Mouse (Mus musculus): ENCODE measurements around the gene Chst11. TPM values are rescaled to one million over a fixed set of nuclear protein-coding genes. Genes with fewer than 3 reads are reported as not detected.

The Chst11 gene
- polyA plus RNA-seq, 1 experiment from 2014 or later: 1.6 TPM

GRCm38 (mm10) chr10:83191982-83192381 lies 206.7 kb downstream of the Chst11 start:
- H3K4me3 ChIP-seq (ENCODE audit: low read depth, low read length): no peak overlapping the region
- H3K9ac ChIP-seq (ENCODE audit: low read length): no peak overlapping the region
- WGBS: 52% methylated on average over 6 of the region's 6 CpGs
- no peaks in the 10 kb centered on the region for H3K36me3 ChIP-seq (ENCODE audit: control insufficient read depth, insufficient read depth, low read length)
- no peaks in the 10 kb centered on the region for H3K4me1 ChIP-seq (ENCODE audit: control insufficient read depth, insufficient read depth, low read length)
- no peak overlapping the region for H3K27ac ChIP-seq (ENCODE audit: low read depth, low read length)
- no peaks in the 10 kb centered on the region for H3K9me3 ChIP-seq (ENCODE audit: control insufficient read depth, low read length)
- DNase-seq (ENCODE audit: low spot score, missing footprints): no peak
- no peak overlapping the region for H3K4me2 ChIP-seq
- ATAC-seq (ENCODE audit: low FRiP score): peak; percentile 62; the same call in 1 of the 2 replicates
- H3K27me3 ChIP-seq (ENCODE audit: control insufficient read depth, insufficient read depth, low read length): no peaks in the 10 kb centered on the region

- no peaks in the 10 kb centered on the region for H3K9me3 ChIP-seq (ENCODE audit: control insufficient read depth, low read length)
- ATAC-seq (ENCODE audit: low FRiP score) (0 out of 2 replicates have a peak, but pooled peaks have one; percentile 44), DNase-seq (ENCODE audit: low spot score, missing footprints) (peak; percentile 96)
- WGBS: 55% methylated on average over 11 of the region's 11 CpGs
- no peaks in the 10 kb centered on the region for H3K36me3 ChIP-seq (ENCODE audit: control insufficient read depth, insufficient read depth, low read length)
- H3K9ac ChIP-seq (ENCODE audit: low read length): no peak overlapping the region
- H3K27me3 ChIP-seq (ENCODE audit: control insufficient read depth, insufficient read depth, low read length): no peaks in the 10 kb centered on the region
- H3K27ac ChIP-seq (ENCODE audit: low read depth, low read length): no peak overlapping the region
- H3K4me2 ChIP-seq: no peak overlapping the region
- H3K4me3 ChIP-seq (ENCODE audit: low read depth, low read length): no peak overlapping the region
- no peaks in the 10 kb centered on the region for H3K4me1 ChIP-seq (ENCODE audit: control insufficient read depth, insufficient read depth, low read length)
Observed at GRCm38 (mm10) chr10:83197690-83198336, 212.5 kb downstream of the Chst11 start.

- no peaks in the 10 kb centered on the region for H3K9me3 ChIP-seq (ENCODE audit: control insufficient read depth, low read length)
- no peak overlapping the region for H3K9ac ChIP-seq (ENCODE audit: low read length)
- no peaks in the 10 kb centered on the region for H3K36me3 ChIP-seq (ENCODE audit: control insufficient read depth, insufficient read depth, low read length)
- H3K4me2 ChIP-seq: no peak overlapping the region
- H3K4me1 ChIP-seq (ENCODE audit: control insufficient read depth, insufficient read depth, low read length): no peaks in the 10 kb centered on the region
- H3K27ac ChIP-seq (ENCODE audit: low read depth, low read length): no peak overlapping the region
- ATAC-seq (ENCODE audit: low FRiP score) (no peak), DNase-seq (ENCODE audit: low spot score, missing footprints) (no peak)
- WGBS: 92% methylated on average over 5 of the region's 5 CpGs
- H3K27me3 ChIP-seq (ENCODE audit: control insufficient read depth, insufficient read depth, low read length): no peaks in the 10 kb centered on the region
- no peak overlapping the region for H3K4me3 ChIP-seq (ENCODE audit: low read depth, low read length)
Observed at GRCm38 (mm10) chr10:83198692-83199091, 213.4 kb downstream of the Chst11 start.

GRCm38 (mm10) chr10:83199290-83199689 lies 214.0 kb downstream of the Chst11 start:
- Histone ChIP-seq H3K27ac (ENCODE audit: low read depth, low read length) (no peak overlapping the region), H3K9me3 (ENCODE audit: control insufficient read depth, low read length) (no peaks in the 10 kb centered on the region), H3K36me3 (ENCODE audit: control insufficient read depth, insufficient read depth, low read length) (no peaks in the 10 kb centered on the region), H3K4me2 (no peak overlapping the region), H3K4me1 (ENCODE audit: control insufficient read depth, insufficient read depth, low read length) (no peaks in the 10 kb centered on the region), H3K4me3 (ENCODE audit: low read depth, low read length) (no peak overlapping the region), H3K9ac (ENCODE audit: low read length) (no peak overlapping the region), H3K27me3 (ENCODE audit: control insufficient read depth, insufficient read depth, low read length) (no peaks in the 10 kb centered on the region)
- DNase-seq (ENCODE audit: low spot score, missing footprints) (no peak), ATAC-seq (ENCODE audit: low FRiP score) (no peak)
- 84% methylated on average over 9 of the region's 9 CpGs for WGBS

GRCm38 (mm10) chr10:83201525-83201924 lies 216.2 kb downstream of the Chst11 start:
- ATAC-seq (ENCODE audit: low FRiP score) (no peak), DNase-seq (ENCODE audit: low spot score, missing footprints) (no peak)
- WGBS: 90% methylated on average over 7 of the region's 7 CpGs
- Histone ChIP-seq H3K36me3 (ENCODE audit: control insufficient read depth, insufficient read depth, low read length) (no peaks in the 10 kb centered on the region), H3K27ac (ENCODE audit: low read depth, low read length) (no peak overlapping the region), H3K27me3 (ENCODE audit: control insufficient read depth, insufficient read depth, low read length) (no peaks in the 10 kb centered on the region), H3K9me3 (ENCODE audit: control insufficient read depth, low read length) (no peaks in the 10 kb centered on the region), H3K4me3 (ENCODE audit: low read depth, low read length) (no peak overlapping the region), H3K4me2 (no peak overlapping the region), H3K4me1 (ENCODE audit: control insufficient read depth, insufficient read depth, low read length) (no peaks in the 10 kb centered on the region), H3K9ac (ENCODE audit: low read length) (no peak overlapping the region)

GRCm38 (mm10) chr10:83202906-83203702 lies 217.8 kb downstream of the Chst11 start:
- Histone ChIP-seq H3K27me3 (ENCODE audit: control insufficient read depth, insufficient read depth, low read length) (no peaks in the 10 kb centered on the region), H3K4me1 (ENCODE audit: control insufficient read depth, insufficient read depth, low read length) (no peaks in the 10 kb centered on the region), H3K9me3 (ENCODE audit: control insufficient read depth, low read length) (no peaks in the 10 kb centered on the region), H3K9ac (ENCODE audit: low read length) (no peak overlapping the region), H3K27ac (ENCODE audit: low read depth, low read length) (no peak overlapping the region), H3K4me3 (ENCODE audit: low read depth, low read length) (no peak overlapping the region), H3K36me3 (ENCODE audit: control insufficient read depth, insufficient read depth, low read length) (no peaks in the 10 kb centered on the region), H3K4me2 (no peak overlapping the region)
- DNase-seq (ENCODE audit: low spot score, missing footprints) (no peak), ATAC-seq (ENCODE audit: low FRiP score) (no peak)
- 91% methylated on average over 14 of the region's 14 CpGs for WGBS

- no peak for DNase-seq (ENCODE audit: low spot score, missing footprints)
- WGBS: 85% methylated on average over 7 of the region's 7 CpGs
- Histone ChIP-seq H3K4me1 (ENCODE audit: control insufficient read depth, insufficient read depth, low read length) (no peaks in the 10 kb centered on the region), H3K9ac (ENCODE audit: low read length) (no peak overlapping the region), H3K27me3 (ENCODE audit: control insufficient read depth, insufficient read depth, low read length) (no peaks in the 10 kb centered on the region), H3K36me3 (ENCODE audit: control insufficient read depth, insufficient read depth, low read length) (no peaks in the 10 kb centered on the region), H3K9me3 (ENCODE audit: control insufficient read depth, low read length) (no peaks in the 10 kb centered on the region), H3K4me2 (no peak overlapping the region), H3K27ac (ENCODE audit: low read depth, low read length) (no peak overlapping the region), H3K4me3 (ENCODE audit: low read depth, low read length) (no peak overlapping the region)
- ATAC-seq (ENCODE audit: low FRiP score): no peak
Observed at GRCm38 (mm10) chr10:83208436-83208835, 223.1 kb downstream of the Chst11 start.

GRCm38 (mm10) chr10:83209388-83209787 lies 224.1 kb downstream of the Chst11 start:
- H3K9me3 ChIP-seq (ENCODE audit: control insufficient read depth, low read length): no peaks in the 10 kb centered on the region
- WGBS: 87% methylated on average over 12 of the region's 12 CpGs
- ATAC-seq (ENCODE audit: low FRiP score) (no peak), DNase-seq (ENCODE audit: low spot score, missing footprints) (no peak)
- no peaks in the 10 kb centered on the region for H3K27me3 ChIP-seq (ENCODE audit: control insufficient read depth, insufficient read depth, low read length)
- no peak overlapping the region for H3K9ac ChIP-seq (ENCODE audit: low read length)
- H3K27ac ChIP-seq (ENCODE audit: low read depth, low read length): no peak overlapping the region
- no peak overlapping the region for H3K4me2 ChIP-seq
- no peaks in the 10 kb centered on the region for H3K36me3 ChIP-seq (ENCODE audit: control insufficient read depth, insufficient read depth, low read length)
- no peak overlapping the region for H3K4me3 ChIP-seq (ENCODE audit: low read depth, low read length)
- H3K4me1 ChIP-seq (ENCODE audit: control insufficient read depth, insufficient read depth, low read length): no peaks in the 10 kb centered on the region

- Histone ChIP-seq H3K9ac (ENCODE audit: low read length) (no peak overlapping the region), H3K36me3 (ENCODE audit: control insufficient read depth, insufficient read depth, low read length) (no peaks in the 10 kb centered on the region), H3K9me3 (ENCODE audit: control insufficient read depth, low read length) (no peaks in the 10 kb centered on the region), H3K4me3 (ENCODE audit: low read depth, low read length) (no peak overlapping the region), H3K4me2 (no peak overlapping the region), H3K27ac (ENCODE audit: low read depth, low read length) (no peak overlapping the region), H3K4me1 (ENCODE audit: control insufficient read depth, insufficient read depth, low read length) (no peaks in the 10 kb centered on the region), H3K27me3 (ENCODE audit: control insufficient read depth, insufficient read depth, low read length) (no peaks in the 10 kb centered on the region)
- WGBS: 80% methylated on average over 16 of the region's 16 CpGs
- ATAC-seq (ENCODE audit: low FRiP score): no peak
- DNase-seq (ENCODE audit: low spot score, missing footprints): peak; percentile 84
Observed at GRCm38 (mm10) chr10:83210122-83210521, 224.8 kb downstream of the Chst11 start.

Measured in midbrain, embryonic 11.5 days (tissue).